Mouse (Mus musculus) liver, embryonic 15.5 days (tissue): ENCODE results near the gene Nadsyn1. TPM values are rescaled to one million over a fixed set of nuclear protein-coding genes. Genes with fewer than 3 reads are reported as not detected.

ENCODE experiments used
- ATAC-seq: fragments of 200-750 bp; cut with Nextera tagmentation; 2 replicates; pipeline ENCODE4 v1.8.0; 2017; ENCODE audit warnings: moderate number of reproducible peaks, mild to moderate bottlenecking, moderate library complexity; ENCODE audit not compliant: insufficient read depth
- H3K27ac ChIP-seq: fragments of 300-500 bp; sonication (generic); replicated peaks from 2 replicates; pipeline ENCODE4 v1.5.1; 2015; ENCODE audit warnings: mild to moderate bottlenecking, inconsistent platforms
- H3K27me3 ChIP-seq: fragments of 300-500 bp; sonication (generic); 2 replicates; pipeline ENCODE4 v1.6.1; 2015; ENCODE audit warnings: mild to moderate bottlenecking, inconsistent platforms
- H3K36me3 ChIP-seq: fragments of 300-500 bp; sonication (generic); replicated peaks from 2 replicates; pipeline ENCODE4 v1.6.1; 2015; ENCODE audit warnings: moderate library complexity, mild to moderate bottlenecking, inconsistent platforms
- H3K4me1 ChIP-seq: fragments of 300-500 bp; sonication (generic); replicated peaks from 2 replicates; pipeline ENCODE4 v1.6.1; 2015; ENCODE audit warnings: inconsistent platforms
- H3K4me2 ChIP-seq: fragments of 300-500 bp; sonication (generic); 2 replicates; pipeline ENCODE4 v1.6.1; 2015; ENCODE audit warnings: moderate library complexity, mild to moderate bottlenecking, inconsistent platforms
- H3K4me3 ChIP-seq: fragments of 300-500 bp; sonication (generic); replicated peaks from 2 replicates; pipeline ENCODE4 v1.5.1; 2015; ENCODE audit warnings: mild to moderate bottlenecking, inconsistent platforms
- H3K9ac ChIP-seq: fragments of 300-500 bp; sonication (generic); 2 replicates; pipeline ENCODE4 v1.6.1; 2015; ENCODE audit warnings: moderate library complexity, mild to moderate bottlenecking, inconsistent platforms
- H3K9me3 ChIP-seq: fragments of 300-500 bp; sonication (generic); replicated peaks from 2 replicates; pipeline ENCODE4 v1.6.1; 2016; ENCODE audit warnings: inconsistent platforms
- WGBS: fragments of 180-500 bp; shearing (Covaris S2); methylation state at CpG from one replicate; pipeline ENCODE4 v1.1.7; 2015; ENCODE audit warnings: mixed read lengths; ENCODE audit not compliant: insufficient replicate concordance; 5-methylcytosine and 5-hydroxymethylcytosine counted together
- polyA plus RNA-seq: library from polyadenylated mRNA; unstranded; fragments of >200 nt; fragmentation: Nextera tagmentation; extraction: Ambion mirVana; gene quantifications from 2 replicates; pipeline ENCODE4 v1.2.1, GENCODE M21; 2015

The Nadsyn1 gene
- polyA plus RNA-seq, 1 experiment from 2014 or later: 8.8 TPM

- Histone ChIP-seq H3K27me3 (no peaks in the 10 kb centered on the region), H3K27ac (peak overlapping the region; percentile 51), H3K4me1 (peaks cover 50% of the 10 kb centered on the region), H3K4me3 (no peak overlapping the region), H3K9me3 (no peaks in the 10 kb centered on the region), H3K36me3 (peaks cover 14% of the 10 kb centered on the region; the same call in 1 of the 2 replicates), H3K9ac (no peak overlapping the region), H3K4me2 (0 out of 2 replicates have a peak overlapping the region, but pooled peaks have one; percentile 13)
- ATAC-seq: no peak
- WGBS: 58% methylated on average over 6 of the region's 6 CpGs
Measured at GRCm38 (mm10) chr7:143833581-143834190, 11.0 kb upstream of the Nadsyn1 start.

- H3K4me3 ChIP-seq: no peak overlapping the region
- ATAC-seq: no peak
- peaks cover 50% of the 10 kb centered on the region for H3K4me1 ChIP-seq
- no peak overlapping the region for H3K9ac ChIP-seq
- 66% methylated on average over 2 of the region's 2 CpGs for WGBS
- H3K36me3 ChIP-seq: peaks cover 6% of the 10 kb centered on the region; the same call in 1 of the 2 replicates
- H3K4me2 ChIP-seq: no peak overlapping the region
- H3K27ac ChIP-seq: 0 out of 2 replicates have a peak overlapping the region, but pooled peaks have one; percentile 1
- no peaks in the 10 kb centered on the region for H3K27me3 ChIP-seq
- no peaks in the 10 kb centered on the region for H3K9me3 ChIP-seq
Measured at GRCm38 (mm10) chr7:143832611-143833010, 10.0 kb upstream of the Nadsyn1 start.

- H3K27me3 ChIP-seq: no peaks in the 10 kb centered on the region
- ATAC-seq: no peak
- peaks cover 50% of the 10 kb centered on the region for H3K4me1 ChIP-seq
- 67% methylated on average over 8 of the region's 8 CpGs for WGBS
- 0 out of 2 replicates have a peak overlapping the region, but pooled peaks have one; percentile 1 for H3K27ac ChIP-seq
- H3K4me3 ChIP-seq: no peak overlapping the region
- no peaks in the 10 kb centered on the region for H3K9me3 ChIP-seq
- H3K4me2 ChIP-seq: no peak overlapping the region
- H3K36me3 ChIP-seq: 0 out of 2 replicates have a peak, but pooled peaks cover 3% of the 10 kb centered on the region
- H3K9ac ChIP-seq: no peak overlapping the region
Measured at GRCm38 (mm10) chr7:143832196-143832595, 9.5 kb upstream of the Nadsyn1 start.

- H3K4me2 ChIP-seq: peak overlapping the region; percentile 89
- H3K36me3 ChIP-seq: no peaks in the 10 kb centered on the region
- H3K4me3 ChIP-seq: peak overlapping the region; percentile 80
- 9% methylated on average over 6 of the region's 6 CpGs for WGBS
- no peaks in the 10 kb centered on the region for H3K9me3 ChIP-seq
- H3K4me1 ChIP-seq: peaks cover 48% of the 10 kb centered on the region
- 0 out of 2 replicates have a peak overlapping the region, but pooled peaks have one; percentile 25 for H3K27ac ChIP-seq
- H3K9ac ChIP-seq: peak overlapping the region; percentile 74
- no peak; the same call in 1 of the 2 replicates for ATAC-seq
- H3K27me3 ChIP-seq: no peaks in the 10 kb centered on the region
Measured at GRCm38 (mm10) chr7:143830399-143830798, 7.8 kb upstream of the Nadsyn1 start.

GRCm38 (mm10) chr7:143829504-143830331 is 7.1 kb upstream of the Nadsyn1 start:
- Histone ChIP-seq H3K9ac (peak overlapping the region; percentile 74), H3K9me3 (no peaks in the 10 kb centered on the region), H3K4me2 (peak overlapping the region; percentile 89), H3K36me3 (no peaks in the 10 kb centered on the region), H3K27me3 (no peaks in the 10 kb centered on the region), H3K4me3 (peak overlapping the region; percentile 80), H3K27ac (peak overlapping the region; percentile 90), H3K4me1 (peaks cover 41% of the 10 kb centered on the region)
- peak; percentile 93 for ATAC-seq
- WGBS: under 1% methylated on average over 37 of the region's 37 CpGs

GRCm38 (mm10) chr7:143826985-143827384 is 4.3 kb upstream of the Nadsyn1 start:
- H3K4me2 ChIP-seq: no peak overlapping the region
- H3K27me3 ChIP-seq: no peaks in the 10 kb centered on the region
- no peak for ATAC-seq
- no peaks in the 10 kb centered on the region for H3K36me3 ChIP-seq
- 61% methylated on average over 2 of the region's 2 CpGs for WGBS
- H3K9ac ChIP-seq: no peak overlapping the region
- H3K9me3 ChIP-seq: no peaks in the 10 kb centered on the region
- H3K4me1 ChIP-seq: peaks cover 37% of the 10 kb centered on the region
- H3K27ac ChIP-seq: no peak overlapping the region
- no peak overlapping the region for H3K4me3 ChIP-seq

GRCm38 (mm10) chr7:143823266-143823605 is 587 bp upstream of the Nadsyn1 start:
- Histone ChIP-seq H3K36me3 (0 out of 2 replicates have a peak, but pooled peaks cover 3% of the 10 kb centered on the region), H3K27ac (peak overlapping the region; percentile 63), H3K4me3 (peak overlapping the region; percentile 68), H3K4me2 (peak overlapping the region; percentile 75), H3K4me1 (peaks cover 26% of the 10 kb centered on the region), H3K27me3 (no peaks in the 10 kb centered on the region), H3K9me3 (no peaks in the 10 kb centered on the region), H3K9ac (peak overlapping the region; percentile 42)
- 75% methylated on average over 4 of the region's 4 CpGs for WGBS
- ATAC-seq: 0 out of 2 replicates have a peak, but pooled peaks have one; percentile 0

GRCm38 (mm10) chr7:143821241-143821640 is 1.4 kb downstream of the Nadsyn1 start:
- Histone ChIP-seq H3K36me3 (0 out of 2 replicates have a peak, but pooled peaks cover 8% of the 10 kb centered on the region), H3K9me3 (no peaks in the 10 kb centered on the region), H3K9ac (no peak overlapping the region), H3K27ac (no peak overlapping the region), H3K4me3 (no peak overlapping the region), H3K4me1 (peaks cover 28% of the 10 kb centered on the region), H3K27me3 (no peaks in the 10 kb centered on the region), H3K4me2 (peak overlapping the region; percentile 75)
- ATAC-seq: no peak
- 69% methylated on average over 2 of the region's 2 CpGs for WGBS

- 64% methylated on average over 4 of the region's 4 CpGs for WGBS
- no peaks in the 10 kb centered on the region for H3K9me3 ChIP-seq
- H3K27me3 ChIP-seq: no peaks in the 10 kb centered on the region
- H3K4me3 ChIP-seq: no peak overlapping the region
- H3K4me1 ChIP-seq: peaks cover 28% of the 10 kb centered on the region
- H3K36me3 ChIP-seq: peaks cover 24% of the 10 kb centered on the region
- no peak overlapping the region for H3K4me2 ChIP-seq
- no peak for ATAC-seq
- H3K27ac ChIP-seq: no peak overlapping the region
- H3K9ac ChIP-seq: no peak overlapping the region
Measured at GRCm38 (mm10) chr7:143819201-143819600, 3.4 kb downstream of the Nadsyn1 start.

- Histone ChIP-seq H3K4me1 (0 out of 2 replicates have a peak, but pooled peaks cover 4% of the 10 kb centered on the region), H3K36me3 (peaks cover 69% of the 10 kb centered on the region), H3K4me3 (no peak overlapping the region), H3K4me2 (no peak overlapping the region), H3K27ac (no peak overlapping the region), H3K9ac (no peak overlapping the region), H3K9me3 (no peaks in the 10 kb centered on the region), H3K27me3 (no peaks in the 10 kb centered on the region)
- no peak for ATAC-seq
- WGBS: 49% methylated on average over 1 of the region's 1 CpGs
Measured at GRCm38 (mm10) chr7:143808909-143809308, 13.7 kb downstream of the Nadsyn1 start.

GRCm38 (mm10) chr7:143805199-143805624 is 17.4 kb downstream of the Nadsyn1 start:
- Histone ChIP-seq H3K9ac (no peak overlapping the region), H3K4me2 (no peak overlapping the region), H3K27me3 (no peaks in the 10 kb centered on the region), H3K9me3 (no peaks in the 10 kb centered on the region), H3K27ac (no peak overlapping the region), H3K4me3 (no peak overlapping the region), H3K4me1 (0 out of 2 replicates have a peak, but pooled peaks cover 4% of the 10 kb centered on the region), H3K36me3 (peaks cover 60% of the 10 kb centered on the region)
- 59% methylated on average over 5 of the region's 5 CpGs for WGBS
- ATAC-seq: no peak
